Mouse (Mus musculus) E14TG2a.4 (cell line): ENCODE results near the gene BC051142.

Experiments
- H3K27me3 ChIP-seq: 2 replicates; pipeline ENCODE4 v1.6.1; 2014; ENCODE audit warnings: low read length, control low read depth; ENCODE audit not compliant: insufficient read depth
- H3K36me3 ChIP-seq: 2 replicates; pipeline ENCODE4 v1.6.1; 2014; ENCODE audit warnings: low read length, control low read depth; ENCODE audit not compliant: insufficient read depth
- H3K4me1 ChIP-seq: replicated peaks from 2 replicates; pipeline ENCODE4 v1.6.1; 2014; ENCODE audit warnings: low read depth, low read length, control low read depth
- H3K4me3 ChIP-seq: replicated peaks from 2 replicates; pipeline ENCODE4 v1.5.1; 2014; ENCODE audit warnings: mild to moderate bottlenecking, low read length
- H3K9me3 ChIP-seq: 2 replicates; pipeline ENCODE4 v1.6.1; 2014; ENCODE audit warnings: low read length, control low read depth
- CTCF ChIP-seq: conservative IDR thresholded peaks from 2 replicates; pipeline ENCODE4 v1.5.1; 2014; ENCODE audit warnings: low read length
- NANOG ChIP-seq: IDR thresholded peaks from 2 replicates; pipeline ENCODE4 v1.6.1; 2014; ENCODE audit warnings: borderline replicate concordance, low read length, mixed read lengths
- POU5F1 ChIP-seq: IDR thresholded peaks from 2 replicates; pipeline ENCODE4 v1.6.1; 2014; ENCODE audit warnings: low read length, borderline replicate concordance

Gene BC051142

DNA sequence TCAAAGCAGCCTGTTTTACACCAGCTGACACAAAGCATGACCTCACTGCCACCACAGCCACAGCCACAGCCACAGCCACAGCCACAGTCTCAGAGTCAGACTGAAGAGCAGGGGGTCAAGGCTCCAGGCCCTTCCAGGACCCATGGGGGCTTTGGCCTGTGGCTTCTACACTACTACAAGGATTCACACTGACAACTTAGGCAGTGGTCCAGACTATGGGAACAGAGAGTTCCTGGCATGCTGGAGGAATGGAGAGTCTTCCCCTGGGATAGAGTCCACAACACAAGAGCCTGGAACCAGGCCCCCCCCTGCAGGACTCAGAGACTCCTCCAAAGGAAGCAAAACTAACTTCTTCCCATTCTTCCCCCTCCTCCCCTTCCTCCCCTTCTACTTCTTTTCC lies 109.0 kb downstream of the BC051142 start:
- Histone ChIP-seq H3K36me3 (no peaks in the 10 kb centered on the region), H3K4me3 (no peak overlapping the region), H3K27me3 (no peaks in the 10 kb centered on the region), H3K9me3 (no peaks in the 10 kb centered on the region), H3K4me1 (no peaks in the 10 kb centered on the region)
- no peak for TF ChIP-seq POU5F1
- TF ChIP-seq CTCF = no peak
- no peak for TF ChIP-seq NANOG
